Mouse (Mus musculus): ENCODE measurements around the gene Wdcp. TPM values are rescaled to one million over a fixed set of nuclear protein-coding genes. Genes with fewer than 3 reads are reported as not detected.

Wdcp gene
- total RNA-seq, 2 experiments from 2014 or later = 11.9 to 12.0 TPM

Other genes starting within 250 kb of the Wdcp start
- 1 to 10 TPM; 2.3 to 3.1 TPM for gene Fam228a, start 104.9 kb upstream of the Wdcp start, total RNA-seq (2021)
- 10 to 100 TPM; 12.4 to 12.6 TPM for gene Pfn4, start 74.3 kb upstream of the Wdcp start, total RNA-seq (2021)
- 10 to 100 TPM; 21.4 to 22.6 TPM for gene Fam228b, start 74.0 kb upstream of the Wdcp start, total RNA-seq (2021)
- gene Sf3b6, start 25.8 kb upstream of the Wdcp start, total RNA-seq (2021) = 10 to 100 TPM; 79.2 to 84.6 TPM
- gene Fkbp1b, start 1.7 kb upstream of the Wdcp start, total RNA-seq (2021) = 100 to 1,000 TPM; 106 to 107 TPM
- under 1 TPM; 0.41 to 0.52 TPM for gene Mfsd2b, start 31.1 kb downstream of the Wdcp start, total RNA-seq (2021)
- 10 to 100 TPM; 43.2 to 49.6 TPM for gene Ubxn2a, start 64.4 kb downstream of the Wdcp start, total RNA-seq (2021)
- 10 to 100 TPM; 26.1 to 29.2 TPM for gene Atad2b, start 74.0 kb downstream of the Wdcp start, total RNA-seq (2021)

Measured in layer of hippocampus, postnatal 14 days (tissue).